Mouse (Mus musculus): Measurements from ENCODE around the gene Kdm5d. TPM values are rescaled to one million over a fixed set of nuclear protein-coding genes. Genes with fewer than 3 reads are reported as not detected.

Kdm5d gene
- 1.2 and 2.4 TPM in 2 replicates for polyA plus RNA-seq (2015; fragmentation: Nextera tagmentation; extraction: Ambion mirVana)

- H3K4me1 ChIP-seq (ENCODE audit: control insufficient read depth, low read depth, low read length) = no peaks in the 10 kb centered on the region
- H3K4me2 ChIP-seq (ENCODE audit: low read depth, low read length) = peak within 1 kb of the TSS; percentile 9; the same call in 1 of the 2 replicates
- H3K27me3 ChIP-seq (ENCODE audit: control insufficient read depth, insufficient read depth, low read depth, low read length) = no peaks in the 10 kb centered on the region
- H3K4me3 ChIP-seq (ENCODE audit: low read depth, low read length) = peak within 1 kb of the TSS; percentile 55
- no peaks in the 10 kb centered on the region for H3K36me3 ChIP-seq (ENCODE audit: control insufficient read depth, insufficient read depth)
- no peak for ATAC-seq (ENCODE audit: low read depth)
- H3K9me3 ChIP-seq (replicated peaks; ENCODE audit: control insufficient read depth, low read length) = no peaks in the 10 kb centered on the region
- under 1% methylated on average over 30 of the region's 34 CpGs for WGBS (ENCODE audit: insufficient replicate concordance)
- H3K27ac ChIP-seq (ENCODE audit: low read length) = no peak within 1 kb of the TSS
- H3K9ac ChIP-seq (ENCODE audit: low read depth, low read length) = no peak within 1 kb of the TSS
These were observed at the start of gene Kdm5d for GRCm38 (mm10) chrY:897393-898227. Gene Kdm5d, plus strand, starts transcription at chrY:897788.

- Histone ChIP-seq H3K9ac (ENCODE audit: low read depth, low read length) (no peak overlapping the region), H3K27ac (ENCODE audit: low read length) (no peak overlapping the region)
- ATAC-seq (ENCODE audit: low read depth) = no peak
These were observed 25.2 kb upstream of the Kdm5d start for GRCm38 (mm10) chrY:872404-872803.

GRCm38 (mm10) chrY:872855-873549 is 24.6 kb upstream of the Kdm5d start:
- H3K9me3 ChIP-seq (replicated peaks; ENCODE audit: control insufficient read depth, low read length) = no peaks in the 10 kb centered on the region
- no peaks in the 10 kb centered on the region for H3K27me3 ChIP-seq (ENCODE audit: control insufficient read depth, insufficient read depth, low read depth, low read length)
- H3K4me2 ChIP-seq (ENCODE audit: low read depth, low read length) = no peak overlapping the region
- WGBS (ENCODE audit: insufficient replicate concordance) = 21% methylated on average over 5 of the region's 18 CpGs
- H3K4me3 ChIP-seq (ENCODE audit: low read depth, low read length) = no peak overlapping the region
- no peak overlapping the region for H3K9ac ChIP-seq (ENCODE audit: low read depth, low read length)
- H3K4me1 ChIP-seq (ENCODE audit: control insufficient read depth, low read depth, low read length) = no peaks in the 10 kb centered on the region
- H3K36me3 ChIP-seq (ENCODE audit: control insufficient read depth, insufficient read depth) = no peaks in the 10 kb centered on the region
- H3K27ac ChIP-seq (ENCODE audit: low read length) = no peak overlapping the region
- no peak for ATAC-seq (ENCODE audit: low read depth)

More at GRCm38 (mm10) chrY:872404-872803, 25.2 kb upstream of the Kdm5d start:
- Histone ChIP-seq H3K4me3 (ENCODE audit: low read depth, low read length) (no peak overlapping the region), H3K36me3 (ENCODE audit: control insufficient read depth, insufficient read depth) (no peaks in the 10 kb centered on the region), H3K9me3 (replicated peaks; ENCODE audit: control insufficient read depth, low read length) (no peaks in the 10 kb centered on the region), H3K4me1 (ENCODE audit: control insufficient read depth, low read depth, low read length) (no peaks in the 10 kb centered on the region), H3K27me3 (ENCODE audit: control insufficient read depth, insufficient read depth, low read depth, low read length) (no peaks in the 10 kb centered on the region), H3K4me2 (ENCODE audit: low read depth, low read length) (no peak overlapping the region)

Small RNA genes within 50 kb of the gene (microRNA-seq; reads per million reads assigned to microRNA genes)
- gene Gm47281 = not detected

Other genes starting within 250 kb of the Kdm5d start
- gene Zfy1, start 100.4 kb upstream of the Kdm5d start, polyA plus RNA-seq (2015; fragmentation: Nextera tagmentation; extraction: Ambion mirVana) = not detected in 2 replicates
- not detected in 2 replicates for gene Uba1y, start 79.1 kb upstream of the Kdm5d start, polyA plus RNA-seq (2015; fragmentation: Nextera tagmentation; extraction: Ambion mirVana)
- gene Eif2s3y, start 112.8 kb downstream of the Kdm5d start, polyA plus RNA-seq (2015; fragmentation: Nextera tagmentation; extraction: Ambion mirVana) = 9.3 and 19.9 TPM in 2 replicates